ENCODE assay signal across 8 mouse cellular contexts in genomic region chr1:172368768-172369418, GRCm38 (mm10). TPM values are rescaled to one million over a fixed set of nuclear protein-coding genes. Genes with fewer than 3 reads are reported as not detected.
DNase-seq lines count a peak whose midpoint lies in the region; ATAC-seq and TF ChIP-seq lines count a peak whose summit lies in the region.

No protein-coding gene starts in this region.

- ATAC-seq in kidney, embryonic 16.5 days (ENCODE audit: low FRiP score, low TSS enrichment) = no peak

- H3K36me3 ChIP-seq in kidney, embryonic 16.5 days (ENCODE audit: insufficient read depth, low read length) = no peaks in the 10 kb centered on the region
- H3K36me3 ChIP-seq in spleen, adult 2 months (ENCODE audit: control insufficient read depth, insufficient read depth, low read length) = no peaks in the 10 kb centered on the region

- no peak overlapping the region for H3K27ac ChIP-seq in layer of hippocampus, adult 2 months
- H3K27ac ChIP-seq in kidney, embryonic 16.5 days (ENCODE audit: low read length) = no peak overlapping the region
- no peak overlapping the region for H3K27ac ChIP-seq in spleen, adult 2 months (ENCODE audit: insufficient read depth, low read length)

- H3K9me3 ChIP-seq in kidney, embryonic 16.5 days (ENCODE audit: low read length) = no peaks in the 10 kb centered on the region

- no peak overlapping the region for H3K4me3 ChIP-seq in layer of hippocampus, adult 2 months
- H3K4me3 ChIP-seq in kidney, embryonic 16.5 days (ENCODE audit: low read length) = no peak overlapping the region
- no peak overlapping the region for H3K4me3 ChIP-seq in spleen, adult 2 months (ENCODE audit: extremely low read depth, insufficient read depth, insufficient read length)

- no peak for DNase-seq in layer of hippocampus, adult 2 months (ENCODE audit: low spot score in 2 of 2)
- no peak for DNase-seq in layer of hippocampus, adult 11-12 months (ENCODE audit: low spot score)
- DNase-seq in adrenal gland, postnatal 10 days = peak; percentile 64
- peak; percentile 43 for DNase-seq in gastrocnemius, postnatal 10 days
- DNase-seq in lung, postnatal 25 days (ENCODE audit: low spot score) = peak; percentile 59
- peak; percentile 53 to 72 for DNase-seq in spleen, adult 2 months (ENCODE audit: low read depth in 1 of 2, low spot score in 2 of 2)
- DNase-seq in left cerebral cortex, postnatal 25 days (ENCODE audit: low spot score in 2 of 2) = no peak

- TF ChIP-seq CTCF in layer of hippocampus, adult 2 months (conservative IDR thresholded peaks at IDR 0.05) = peak; percentile 81
- TF ChIP-seq CTCF in spleen, adult 2 months (IDR thresholded peaks at IDR 0.05; ENCODE audit: extremely low read depth, insufficient read depth, insufficient read length, insufficient replicate concordance) = peak; percentile 58; the same call in 1 of the 2 replicates

- H3K4me2 ChIP-seq in kidney, embryonic 16.5 days (replicated peaks; ENCODE audit: low read depth, low read length) = peak overlapping the region; percentile 21; the same call in 1 of the 2 replicates

- TF ChIP-seq POLR2A in spleen, adult 2 months (IDR thresholded peaks at IDR 0.05; ENCODE audit: low read depth, low read length) = no peak

- H3K27me3 ChIP-seq in kidney, embryonic 16.5 days (ENCODE audit: insufficient read depth, low read length) = no peaks in the 10 kb centered on the region
- H3K27me3 ChIP-seq in spleen, adult 2 months (ENCODE audit: control insufficient read depth, insufficient read depth, low read length) = no peaks in the 10 kb centered on the region

- no peaks in the 10 kb centered on the region for H3K4me1 ChIP-seq in kidney, embryonic 16.5 days (ENCODE audit: insufficient read depth, low read length)
- peaks cover 2% of the 10 kb centered on the region; the same call in 1 of the 2 replicates for H3K4me1 ChIP-seq in spleen, adult 2 months (ENCODE audit: control insufficient read depth, insufficient read depth, insufficient read length)

- 30% methylated on average over 23 of the region's 23 CpGs for WGBS in kidney, embryonic 16.5 days
- 29% methylated on average over 23 of the region's 23 CpGs for WGBS in spleen, adult 2 months

- no peak overlapping the region for H3K9ac ChIP-seq in kidney, embryonic 16.5 days (replicated peaks; ENCODE audit: low read length)

- intact Hi-C loops in left cerebral cortex, postnatal 25 days (cut with DNase I) = no loop called here

RNA-seq across cellular contexts. Expression of gene Pigm, which starts 7.5 kb away (rescaled TPM):
- total RNA-seq in layer of hippocampus, adult 2 months (2021) = 1 to 10 TPM; 8.3 to 9.2 TPM
- 10 to 100 TPM; 13.6 to 13.8 TPM for total RNA-seq in adrenal gland, postnatal 10 days (2021)
- total RNA-seq in gastrocnemius, postnatal 10 days (2021) = 1 to 10 TPM; 5.6 to 6.9 TPM
- 7.3 and 7.8 TPM in 2 replicates for polyA plus RNA-seq in kidney, embryonic 16.5 days (2015; fragmentation: Nextera tagmentation; extraction: Ambion mirVana)
- 8.8 and 11.5 TPM in 2 replicates for polyA plus RNA-seq in spleen, adult 2 months (2012; rRNA removed)
- total RNA-seq in left cerebral cortex, postnatal 25 days (2021) = 1 to 10 TPM; 8.9 to 9.2 TPM

RNA-seq across cellular contexts. Expression of gene Kcnj10, which starts 27.9 kb away (rescaled TPM):
- total RNA-seq in layer of hippocampus, adult 2 months (2021) = 10 to 100 TPM; 83.2 to 91.6 TPM
- 1 to 10 TPM in 1 of 2 experiments, under 1 TPM in 1; 0.90 to 1.3 TPM for total RNA-seq in adrenal gland, postnatal 10 days (2021)
- total RNA-seq in gastrocnemius, postnatal 10 days (2021) = 1 to 10 TPM in 1 of 2 experiments, under 1 TPM in 1; 0.87 to 1.2 TPM
- 1.2 and 1.6 TPM in 2 replicates for polyA plus RNA-seq in kidney, embryonic 16.5 days (2015; fragmentation: Nextera tagmentation; extraction: Ambion mirVana)
- 6.7 and 7.3 TPM in 2 replicates for polyA plus RNA-seq in spleen, adult 2 months (2012; rRNA removed)
- 10 to 100 TPM; 85.4 to 99.8 TPM for total RNA-seq in left cerebral cortex, postnatal 25 days (2021)

RNA-seq across cellular contexts. Expression of gene Kcnj9, which starts 39.8 kb away (rescaled TPM):
- 10 to 100 TPM; 67.2 to 69.2 TPM for total RNA-seq in layer of hippocampus, adult 2 months (2021)
- under 1 TPM in 1 of 2 experiments, not detected in 1; 0.12 TPM for total RNA-seq in adrenal gland, postnatal 10 days (2021)
- total RNA-seq in gastrocnemius, postnatal 10 days (2021) = under 1 TPM; 0.07 to 0.14 TPM
- polyA plus RNA-seq in kidney, embryonic 16.5 days (2015; fragmentation: Nextera tagmentation; extraction: Ambion mirVana) = not detected in 2 replicates
- polyA plus RNA-seq in spleen, adult 2 months (2012; rRNA removed) = 2.1 and 3.9 TPM in 2 replicates
- total RNA-seq in left cerebral cortex, postnatal 25 days (2021) = 100 to 1,000 TPM; 126 to 139 TPM

Comparison
In these comparisons a context has a peak if more than half of its experiments do, and no peak if none do; other contexts are left out.
1. DNase-seq: peak in adrenal gland, postnatal 10 days (single experiment), gastrocnemius, postnatal 10 days (single experiment), lung, postnatal 25 days (single experiment) and spleen, adult 2 months (2 of 2); none in layer of hippocampus, adult 2 months (0 of 2), layer of hippocampus, adult 11-12 months (single experiment) and left cerebral cortex, postnatal 25 days (0 of 2).
2. RNA of gene Kcnj10, which starts 27.9 kb away (total RNA-seq): 85.4 to 99.8 TPM in left cerebral cortex, postnatal 25 days and 83.2 to 91.6 TPM in layer of hippocampus, adult 2 months; 0.90 to 1.3 TPM in adrenal gland, postnatal 10 days and 0.87 to 1.2 TPM in gastrocnemius, postnatal 10 days; every median in the first group is over 10 times any median in the second.
3. RNA of gene Kcnj9, which starts 39.8 kb away (total RNA-seq): 126 to 139 TPM in left cerebral cortex, postnatal 25 days and 67.2 to 69.2 TPM in layer of hippocampus, adult 2 months; 0.07 to 0.14 TPM in gastrocnemius, postnatal 10 days and 0.12 TPM in adrenal gland, postnatal 10 days; every median in the first group is over 10 times any median in the second.